Mouse (Mus musculus) megakaryocyte, embryonic 14.5 days (primary cell): ENCODE results near the gene Smim14.

ENCODE experiments used
- FLI1 ChIP-seq: IDR thresholded peaks from 2 replicates; pipeline ENCODE4 v1.6.1; 2012; ENCODE audit warnings: low read length, inconsistent platforms, mixed read lengths
- GATA1 ChIP-seq: IDR thresholded peaks from 3 replicates; pipeline ENCODE4 v1.6.1; 2012; ENCODE audit warnings: mixed read lengths, low read length, inconsistent platforms, borderline replicate concordance

DNA sequence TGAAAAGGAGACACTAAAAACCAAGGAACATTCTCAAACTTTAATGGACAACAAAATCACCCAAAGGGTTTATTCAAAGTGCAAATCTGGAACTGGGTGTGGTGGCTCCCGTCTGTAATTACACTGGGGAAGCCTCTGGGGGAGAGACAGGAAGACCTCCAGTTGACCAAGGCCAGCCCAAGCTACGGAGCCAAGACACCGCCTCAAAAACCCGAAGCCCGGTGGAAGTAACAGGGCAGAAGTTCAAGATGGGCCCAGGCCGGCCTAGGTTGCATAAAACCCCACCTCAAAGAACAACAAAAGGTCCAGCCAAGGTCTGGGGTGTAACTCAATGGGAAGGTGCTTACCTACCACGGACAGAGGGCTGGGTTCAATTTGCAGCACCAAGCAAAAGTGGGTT is 48.3 kb downstream of the Smim14 start:
- TF ChIP-seq GATA1 (no peak), FLI1 (no peak)
